Mouse (Mus musculus) spleen, adult 10 weeks (tissue): Measurements from ENCODE around the gene Cacnb3. TPM values are rescaled to one million over a fixed set of nuclear protein-coding genes. Genes with fewer than 3 reads are reported as not detected.

Experiments used
- polyA plus RNA-seq: library from polyadenylated mRNA; stranded (reverse); fragments of 350-450 nt; fragmentation: Illumina TruSeq; extraction: RNeasy Lipid Tissue Mini Kit (QIAGEN cat#74804); gene quantifications from one replicate; pipeline ENCODE4 v1.2.3, GENCODE M21; 2015; ENCODE audit warnings: low replicate concordance; ENCODE audit not compliant: insufficient read depth

Gene Cacnb3
- 7.6 TPM for polyA plus RNA-seq

GRCm38 (mm10) chr15:98630540-98630939, at the start of gene Cacnb3:
TSS of gene Cacnb3 (plus strand) at chr15:98630840.

DNA sequence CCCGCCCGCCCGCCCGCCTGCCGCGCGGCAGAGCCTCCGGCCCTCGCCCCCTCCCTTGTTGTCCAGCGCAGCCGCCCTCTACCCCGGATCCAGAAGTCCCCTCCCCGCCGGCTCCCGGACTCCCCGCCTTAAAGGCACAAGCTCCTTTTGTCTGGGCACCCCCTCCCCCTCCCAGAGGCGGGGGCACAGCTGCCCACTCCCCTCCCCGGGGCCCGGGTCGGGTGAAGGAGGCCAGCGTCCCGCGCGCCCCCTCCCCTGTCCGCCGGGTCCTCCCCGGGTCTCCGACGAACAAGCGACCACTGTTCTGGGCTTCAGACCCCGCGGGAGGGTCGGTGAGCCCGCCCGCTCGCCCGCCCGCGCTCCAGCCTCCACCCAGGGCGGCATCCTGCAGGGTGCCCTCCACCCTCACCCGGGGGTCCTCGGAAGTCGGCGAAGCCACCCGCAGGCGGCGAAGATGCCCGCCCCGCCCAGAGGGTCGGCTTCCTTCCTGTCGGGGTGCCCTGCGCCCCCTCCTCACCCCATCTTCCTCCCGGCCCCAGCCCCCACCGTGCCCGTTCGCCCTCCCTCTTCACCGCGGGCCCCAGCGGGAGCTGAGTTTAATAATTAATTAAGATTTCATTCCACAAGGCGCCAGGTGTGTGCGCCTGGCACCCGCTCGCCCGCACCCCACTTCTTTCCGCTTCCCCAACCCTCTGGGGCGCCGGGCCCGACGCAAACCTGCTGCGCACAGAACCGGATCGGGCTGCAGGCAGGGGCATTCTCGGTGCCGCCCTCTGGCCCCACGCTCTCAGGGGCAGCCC, 21.1 kb upstream of the Cacnb3 start, which contains the start of gene Adcy6:
Gene Adcy6, minus strand, starts transcription at position 746 of the 800 bp plus-strand sequence.

GRCm38 (mm10) chr15:98662567-98663545, 32.2 kb downstream of the Cacnb3 start, which contains the start of gene Ddx23:
TSS of gene Ddx23 (minus strand) at chr15:98662894.

GRCm38 (mm10) chr15:98676940-98677728, 46.5 kb downstream of the Cacnb3 start, which contains the start of gene Rnd1:
TSS of gene Rnd1 (minus strand) at chr15:98677461.

Other genes starting within 250 kb of the Cacnb3 start
- gene Olfr283, start 249.9 kb upstream of the Cacnb3 start, polyA plus RNA-seq = not detected
- not detected for gene Olfr282, start 199.6 kb upstream of the Cacnb3 start, polyA plus RNA-seq
- not detected for gene Olfr281, start 178.3 kb upstream of the Cacnb3 start, polyA plus RNA-seq
- gene OR5BS1P, start 160.9 kb upstream of the Cacnb3 start, polyA plus RNA-seq = not detected
- gene Lalba, start 148.1 kb upstream of the Cacnb3 start, polyA plus RNA-seq = 0.81 TPM
- not detected for gene Olfr279, start 138.4 kb upstream of the Cacnb3 start, polyA plus RNA-seq
- gene Kansl2, start 96.6 kb upstream of the Cacnb3 start, polyA plus RNA-seq = 76.0 TPM
- gene Ccnt1, start 59.9 kb upstream of the Cacnb3 start, polyA plus RNA-seq = 72.8 TPM
- not detected for gene 4930415O20Rik, start 59.8 kb upstream of the Cacnb3 start, polyA plus RNA-seq
- 13.1 TPM for gene Adcy6, start 20.8 kb upstream of the Cacnb3 start, polyA plus RNA-seq
- 48.5 TPM for gene Ddx23, start 32.1 kb downstream of the Cacnb3 start, polyA plus RNA-seq
- 2.7 TPM for gene Rnd1, start 46.6 kb downstream of the Cacnb3 start, polyA plus RNA-seq
- gene Ccdc65, start 77.4 kb downstream of the Cacnb3 start, polyA plus RNA-seq = not detected
- gene Fkbp11, start 97.4 kb downstream of the Cacnb3 start, polyA plus RNA-seq = 4.8 TPM
- gene Arf3, start 132.4 kb downstream of the Cacnb3 start, polyA plus RNA-seq = 82.2 TPM
- gene Wnt10b, start 147.3 kb downstream of the Cacnb3 start, polyA plus RNA-seq = 0.59 TPM
- not detected for gene Wnt1, start 159.0 kb downstream of the Cacnb3 start, polyA plus RNA-seq
- gene Ddn, start 178.7 kb downstream of the Cacnb3 start, polyA plus RNA-seq = 0.06 TPM
- gene Prkag1, start 200.7 kb downstream of the Cacnb3 start, polyA plus RNA-seq = 104 TPM
- 76.8 TPM for gene Kmt2d, start 240.4 kb downstream of the Cacnb3 start, polyA plus RNA-seq